Mouse (Mus musculus) cerebellum, adult 18-20 months (tissue): ENCODE results near the gene Amz2.

Source experiments
- DNase-seq, 2 experiments: peaks; one replicate each; pipeline ENCODE4 v3.0.0; 2021

Amz2 gene

GRCm38 (mm10) chr11:109425392-109426271, at the start of gene Amz2:
TSS of gene Amz2 (plus strand) at chr11:109425946.
- peak; percentile 99 for DNase-seq

- peak; percentile 60 to 69 for DNase-seq
Observed at GRCm38 (mm10) chr11:109376484-109377143, 49.1 kb upstream of the Amz2 start.

DNA sequence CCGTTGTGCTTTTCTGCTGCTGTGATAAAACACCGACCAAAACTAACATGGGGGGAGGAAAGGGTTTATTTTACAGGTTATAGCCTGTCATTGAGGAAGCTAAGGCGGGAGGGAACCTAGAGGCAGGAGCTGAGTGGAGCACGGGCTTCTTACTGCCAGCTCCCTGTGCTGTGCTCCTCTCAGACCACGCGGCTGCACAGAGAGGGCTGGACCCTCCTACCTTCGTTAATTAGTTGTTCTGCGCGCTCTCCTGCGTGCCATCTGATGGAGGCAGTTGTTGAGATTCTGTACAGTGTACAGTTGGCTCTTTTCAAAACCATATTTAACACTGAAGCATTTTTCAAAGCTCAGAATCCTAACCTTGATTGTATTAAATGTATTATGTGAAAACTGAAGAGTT, 48.3 kb upstream of the Amz2 start:
- DNase-seq, result no peak

- no peak for DNase-seq
Observed at GRCm38 (mm10) chr11:109378051-109378450, 47.7 kb upstream of the Amz2 start.

DNA sequence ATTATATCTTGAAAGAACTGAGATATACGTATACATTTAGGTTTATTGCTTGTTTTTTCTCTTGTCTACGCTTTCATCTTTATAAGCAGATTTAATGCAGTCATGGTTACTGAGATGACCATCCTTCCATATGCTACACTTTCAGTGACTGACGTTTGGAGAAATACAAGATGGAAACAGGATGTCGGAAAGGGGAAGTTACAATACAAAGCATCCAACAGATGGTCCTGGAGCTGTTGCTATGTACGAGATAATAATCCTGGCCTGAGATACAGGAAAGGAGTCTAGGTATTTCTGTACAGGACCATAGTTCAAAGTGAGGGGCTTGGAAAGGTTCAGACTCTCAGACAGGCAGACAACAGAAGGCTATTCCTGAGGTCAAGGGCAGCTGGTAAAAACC, 45.1 kb upstream of the Amz2 start:
- DNase-seq, result no peak

- no peak for DNase-seq
Observed at GRCm38 (mm10) chr11:109385296-109385695, 40.5 kb upstream of the Amz2 start.

GRCm38 (mm10) chr11:109389046-109389445, 36.7 kb upstream of the Amz2 start:
- DNase-seq, result no peak

DNA sequence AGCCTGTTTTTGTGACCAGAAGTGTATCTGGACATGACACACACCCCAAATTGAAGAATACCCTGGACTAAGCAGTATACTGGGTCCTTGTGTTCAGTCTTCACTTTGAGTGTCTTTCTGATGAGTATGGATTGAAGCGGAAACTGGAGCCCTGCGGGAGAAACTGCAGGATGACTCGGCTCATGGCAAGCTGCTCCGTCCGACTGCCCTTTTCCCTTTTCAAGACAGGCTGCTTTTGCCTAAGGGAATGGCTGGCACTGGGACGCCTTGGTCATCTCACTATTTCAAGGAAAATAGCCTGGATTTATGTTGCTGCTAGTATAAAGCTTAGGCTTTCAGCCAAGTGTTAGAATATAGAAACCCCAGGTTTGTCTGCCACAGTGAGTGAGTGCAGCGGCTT, 34.5 kb upstream of the Amz2 start:
- DNase-seq, result no peak

- DNase-seq, result no peak
Observed at GRCm38 (mm10) chr11:109391760-109392159, 34.0 kb upstream of the Amz2 start.

- no peak for DNase-seq
Observed at GRCm38 (mm10) chr11:109392601-109393000, 33.1 kb upstream of the Amz2 start.

- DNase-seq, result no peak
Observed at GRCm38 (mm10) chr11:109394758-109395157, 31.0 kb upstream of the Amz2 start.

DNA sequence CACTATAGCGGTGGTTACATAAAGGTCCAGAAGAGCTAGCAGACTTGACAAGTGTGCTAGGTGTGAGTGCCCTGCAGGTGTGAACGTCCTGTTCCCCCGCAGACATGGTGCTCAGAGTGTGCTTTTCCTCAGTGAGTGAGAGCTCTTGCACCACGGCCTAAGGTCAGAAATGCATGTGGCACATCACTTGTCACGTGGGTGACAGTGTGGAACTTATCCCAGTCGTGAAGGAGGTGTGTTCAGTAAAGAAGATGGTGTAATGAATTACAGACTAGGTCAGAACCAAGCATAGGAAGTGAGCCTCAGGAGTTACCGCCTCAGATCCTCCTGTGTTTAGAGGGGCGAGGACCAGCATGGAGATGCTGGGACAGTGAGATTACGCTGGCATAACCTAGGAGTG, 30.5 kb upstream of the Amz2 start:
- no peak for DNase-seq

DNA sequence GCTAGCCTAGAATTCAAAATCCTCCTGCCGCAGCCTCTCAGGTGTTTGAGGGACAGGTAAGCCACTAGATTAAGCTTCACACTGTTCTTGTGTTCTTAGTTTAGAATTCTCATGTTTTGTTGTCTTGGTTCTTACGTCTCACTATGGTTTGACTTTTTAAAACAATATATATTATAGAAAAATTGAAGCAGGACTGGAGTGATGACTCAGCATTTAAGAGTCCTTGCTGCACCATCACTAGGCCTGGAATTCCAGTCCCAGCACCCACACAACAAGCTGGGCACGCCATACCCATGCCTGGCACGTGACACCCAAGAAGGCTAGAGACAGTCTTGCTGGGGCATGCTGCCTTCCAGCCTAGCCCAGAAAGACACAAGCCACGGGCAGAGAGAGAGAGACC, 19.3 kb upstream of the Amz2 start:
- DNase-seq, result no peak

- no peak for DNase-seq
Observed at GRCm38 (mm10) chr11:109410197-109410980, 15.4 kb upstream of the Amz2 start.

DNA sequence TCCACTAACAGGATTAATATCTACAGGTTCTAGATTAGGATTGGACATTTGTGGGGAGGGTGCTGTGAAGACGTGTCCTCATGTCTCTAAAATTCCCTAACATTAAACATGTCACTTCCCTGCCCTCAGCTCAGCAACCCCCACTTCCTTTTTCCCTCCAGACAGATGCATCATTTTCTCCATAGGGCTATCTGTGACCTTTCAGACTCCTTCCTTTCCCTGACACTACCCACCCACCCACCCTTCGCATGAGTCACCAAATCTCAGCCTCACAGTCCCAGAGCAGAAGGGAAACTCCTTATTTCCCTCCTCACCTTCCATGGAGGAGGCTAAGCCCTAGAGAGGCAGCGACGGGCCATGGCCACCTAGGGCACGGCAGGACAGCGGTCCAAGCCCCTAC, 12.1 kb upstream of the Amz2 start, which contains the start of gene 9930022D16Rik:
Gene 9930022D16Rik, plus strand, starts transcription at position 301 of the 400 bp plus-strand sequence.
- DNase-seq, result no peak

- DNase-seq, result no peak
Observed at GRCm38 (mm10) chr11:109414802-109415201, 10.9 kb upstream of the Amz2 start.

DNA sequence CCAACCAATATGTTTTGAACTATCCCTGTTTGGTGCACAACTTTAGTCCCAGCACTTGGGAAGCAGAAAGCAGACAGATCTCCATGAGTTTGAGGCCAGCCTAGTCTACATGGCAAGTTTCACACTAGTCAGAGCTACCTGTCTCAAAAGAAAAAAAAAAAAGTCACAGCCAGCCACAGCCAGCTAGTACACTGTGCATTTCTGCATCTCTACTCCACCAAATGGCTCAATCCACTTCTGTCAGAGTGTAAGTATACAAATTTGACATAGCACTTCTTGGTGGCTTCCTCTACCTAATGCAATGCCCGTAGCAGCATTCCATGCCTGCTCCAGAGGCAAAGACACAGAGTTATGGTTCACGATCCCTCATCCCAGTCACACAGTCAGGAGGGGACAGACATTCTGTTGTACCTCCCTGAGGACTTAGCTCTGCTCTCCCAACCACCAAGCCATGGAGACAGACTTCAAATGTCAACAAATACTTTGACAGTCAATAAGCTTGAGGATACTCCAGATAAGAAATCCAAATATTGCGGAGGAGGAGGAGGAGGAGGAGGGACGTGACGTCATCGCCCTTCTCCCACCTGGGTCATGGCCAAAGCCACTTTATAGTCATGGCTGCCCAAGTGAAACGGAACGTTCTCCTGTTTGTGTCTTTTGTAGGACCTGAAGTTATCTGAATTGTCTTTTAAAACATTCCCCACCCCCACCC, 8.9 kb upstream of the Amz2 start:
- no peak for DNase-seq

DNA sequence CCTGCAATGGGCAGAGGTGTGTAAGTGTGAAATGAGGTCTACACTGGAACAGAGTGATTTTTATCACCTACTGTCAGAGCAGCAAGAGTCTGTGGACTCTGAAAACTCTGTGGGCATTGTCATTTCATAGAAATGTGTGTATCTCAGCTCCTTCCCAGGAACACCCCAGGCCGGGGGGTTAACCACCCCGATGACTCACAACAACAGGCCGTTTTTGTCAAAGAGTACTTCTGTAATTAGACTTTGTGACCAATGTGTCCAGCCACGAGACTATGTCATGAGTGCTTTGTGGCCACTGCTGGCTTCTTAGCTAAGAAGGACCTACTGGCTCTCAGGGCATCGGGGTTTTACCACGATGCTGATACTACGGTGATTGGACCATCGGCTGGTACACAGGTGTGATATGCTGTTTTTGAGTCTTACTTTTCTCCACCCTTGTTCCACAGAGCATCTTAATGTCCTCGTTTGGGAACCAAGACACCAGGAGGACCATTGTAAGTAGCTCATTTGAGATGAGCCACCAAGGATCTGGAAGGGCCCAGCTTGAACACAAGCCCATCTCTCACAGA, 8.2 kb upstream of the Amz2 start:
- DNase-seq, result no peak

- DNase-seq, result no peak
Observed at GRCm38 (mm10) chr11:109419461-109419860, 6.3 kb upstream of the Amz2 start.

DNA sequence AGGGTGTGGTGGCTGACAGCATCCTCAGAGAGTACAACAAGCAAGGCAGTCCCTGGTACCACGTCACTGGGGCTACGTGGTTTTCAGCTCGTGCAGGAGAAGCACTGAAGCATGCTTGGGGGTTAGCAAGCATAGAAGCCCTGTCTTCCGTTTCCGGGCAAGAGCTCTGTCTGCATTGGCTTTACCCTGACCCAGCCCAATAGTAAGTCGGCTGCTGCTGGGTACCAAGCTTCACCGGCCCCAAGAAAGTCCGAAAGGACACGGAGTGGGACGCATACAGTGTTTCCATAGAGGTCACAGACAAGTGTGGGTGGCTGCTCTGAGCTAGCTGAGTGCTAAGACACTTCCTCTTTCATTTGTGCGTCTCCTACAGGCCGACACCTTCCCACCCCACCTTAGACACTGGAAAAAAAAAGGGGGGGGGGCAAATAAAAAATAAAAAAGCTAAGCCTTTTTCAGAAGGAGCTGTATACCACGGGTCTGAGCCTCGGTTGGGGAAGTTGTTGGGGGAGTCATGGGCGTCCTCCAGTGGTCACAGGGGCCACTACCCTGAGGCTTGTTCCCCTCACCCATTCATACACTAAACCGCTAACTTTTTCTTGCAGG, 5.7 kb upstream of the Amz2 start:
- DNase-seq, result no peak

GRCm38 (mm10) chr11:109420567-109420962, 5.2 kb upstream of the Amz2 start:
- no peak for DNase-seq

DNA sequence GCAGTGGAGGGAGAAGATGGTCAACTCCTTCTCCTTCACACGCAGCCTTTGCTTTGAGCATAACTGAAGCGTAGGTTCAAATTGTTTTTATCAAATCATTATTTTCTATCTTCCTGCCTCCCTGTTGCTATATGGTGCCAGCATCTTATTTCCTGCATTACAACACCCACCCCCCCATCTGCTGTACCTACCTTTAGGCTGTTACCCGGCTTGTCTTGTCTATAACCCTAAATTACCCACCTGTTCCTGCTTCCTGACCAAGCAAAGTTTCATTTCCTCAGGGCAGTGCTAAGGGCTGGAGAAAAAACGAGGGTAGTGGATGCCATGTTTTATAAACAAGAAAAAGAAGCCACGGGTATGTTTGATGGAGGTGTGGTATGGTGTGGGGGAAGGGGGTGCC, 4.5 kb upstream of the Amz2 start:
- DNase-seq, result no peak
